Mouse (Mus musculus) CD4-positive naive resting alpha-beta T cell, adult 57 days (primary cell): Measurements from ENCODE around the gene Tmem254b. TPM values are rescaled to one million over a fixed set of nuclear protein-coding genes. Genes with fewer than 3 reads are reported as not detected.

Source experiments
- total RNA-seq: library from RNA; stranded (reverse); gene quantifications from one replicate; pipeline ENCODE4 v1.2.4, GENCODE M21; 2023

Tmem254b gene
- 9.1 TPM for total RNA-seq

GRCm38 (mm10) chr14:26206926-26207247 is at the start of gene Tmem254b:
Gene Tmem254b (minus strand): TSS chr14:26207041.

DNA sequence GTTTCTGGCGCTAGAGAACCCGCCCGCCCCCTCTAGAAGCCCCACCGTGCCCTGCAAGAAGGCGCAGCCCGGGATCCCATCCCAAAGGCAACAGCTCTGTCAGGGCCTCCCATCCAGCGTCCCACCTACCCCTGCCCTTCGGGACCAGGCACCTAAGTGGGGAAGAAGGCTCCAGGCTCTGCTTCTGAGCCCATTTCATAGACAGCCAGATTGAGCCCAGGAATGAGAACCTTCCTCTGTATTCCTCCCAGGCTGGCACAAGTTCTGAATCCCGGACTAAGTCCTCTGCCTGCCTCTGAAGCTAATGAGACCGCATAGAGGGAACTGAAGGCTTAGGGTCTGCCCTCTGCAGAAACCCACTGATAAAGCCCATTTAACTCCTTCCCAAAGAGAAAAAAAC is 24.5 kb downstream of the Tmem254b start, which contains the start of gene Plac9b:
Gene Plac9b, minus strand, starts transcription at position 101 of the 400 bp plus-strand sequence.

Other genes with a start within 250 kb of the Tmem254b start
- not detected for gene Duxbl1, start 228.5 kb downstream of the Tmem254b start, total RNA-seq
- not detected for gene Gm9780, start 164.3 kb downstream of the Tmem254b start, total RNA-seq
- 10.8 TPM for gene Tmem254c, start 139.7 kb downstream of the Tmem254b start, total RNA-seq
- not detected for gene Cphx2, start 125.5 kb downstream of the Tmem254b start, total RNA-seq
- gene Cphx3, start 124.7 kb downstream of the Tmem254b start, total RNA-seq = not detected
- gene Duxbl2, start 88.7 kb downstream of the Tmem254b start, total RNA-seq = not detected
- gene Plac9b, start 24.6 kb downstream of the Tmem254b start, total RNA-seq = not detected
- gene Duxbl3, start 50.9 kb upstream of the Tmem254b start, total RNA-seq = not detected